Comparison of ENCODE assay signal across 10 mouse cellular contexts in the genomic region with DNA sequence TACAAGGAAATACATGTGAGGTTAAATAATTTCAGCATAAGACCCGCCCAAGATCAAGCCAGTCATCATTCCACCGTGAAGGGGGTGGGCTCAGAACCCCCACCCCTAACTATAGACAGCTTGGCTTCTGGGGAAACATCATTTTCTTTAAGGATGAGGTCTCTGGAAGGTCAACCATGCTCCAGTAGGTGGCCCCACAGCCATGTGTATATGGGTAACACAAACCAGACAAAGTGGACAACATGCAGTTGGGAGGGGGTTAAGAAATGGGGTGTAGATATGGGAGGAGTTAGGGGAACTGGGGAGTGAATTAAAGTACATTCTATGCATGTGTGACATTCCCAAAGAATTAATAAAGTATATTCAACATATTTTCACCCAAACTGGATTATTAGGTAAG.
DNase-seq lines count a peak whose midpoint lies in the region; ATAC-seq and TF ChIP-seq lines count a peak whose summit lies in the region.
"Had no signal": no experiment of that assay in that cellular context is flagged by ENCODE, and none has a peak within 500 bp of the region (broad histone marks: within the 10 kb centered on the region; RNA-seq: fewer than 3 reads in every experiment).

No protein-coding gene starts in this region.

- no peak for TF ChIP-seq POLR2A in liver, adult 2 months (IDR thresholded peaks at IDR 0.05; ENCODE audit: extremely low read depth, insufficient read depth, low read length)

- no peaks in the 10 kb centered on the region for H3K4me1 ChIP-seq in heart, embryonic 11.5 days (ENCODE audit: control insufficient read depth, insufficient read depth, low read length)
- H3K4me1 ChIP-seq in liver, adult 2 months (ENCODE audit: control insufficient read depth, insufficient read depth, low read length): peaks cover 2% of the 10 kb centered on the region; the same call in 1 of the 2 replicates
- no peaks in the 10 kb centered on the region for H3K4me1 ChIP-seq in liver, embryonic 11.5 days (replicated peaks; ENCODE audit: control insufficient read depth, insufficient read depth, low read length)
- H3K4me1 ChIP-seq: limb, embryonic 12.5 days had no signal

- no peak overlapping the region for H3K27ac ChIP-seq in heart, embryonic 11.5 days (ENCODE audit: low read depth, low read length)
- no peak overlapping the region for H3K27ac ChIP-seq in liver, adult 2 months (replicated peaks; ENCODE audit: insufficient read depth, low read depth, low read length)
- no peak overlapping the region for H3K27ac ChIP-seq in liver, embryonic 11.5 days (ENCODE audit: low read depth, low read length)
- H3K27ac ChIP-seq: limb, embryonic 12.5 days; macrophage had no signal

- intact Hi-C loops in heart, postnatal 14 days (cut with DNase I): loop anchor here (5.0 to 10.0 kb wide), 2 partner anchors 71 to 379 kb away; no protein-coding TSS in a partner anchor

- no peak overlapping the region for H3K4me3 ChIP-seq in heart, embryonic 11.5 days (ENCODE audit: low read depth, low read length)
- no peak overlapping the region for H3K4me3 ChIP-seq in liver, adult 2 months (ENCODE audit: insufficient read depth, low read depth, low read length)
- H3K4me3 ChIP-seq in liver, embryonic 11.5 days (ENCODE audit: low read depth, low read length): no peak overlapping the region
- H3K4me3 ChIP-seq: erythroblast, embryonic 14.5 days; limb, embryonic 12.5 days had no signal

- 44% methylated on average over 2 of the region's 2 CpGs for WGBS in heart, embryonic 11.5 days (ENCODE audit: insufficient replicate concordance)
- 56% methylated on average over 2 of the region's 2 CpGs for WGBS in liver, adult 2 months
- 63% methylated on average over 2 of the region's 2 CpGs for WGBS in liver, embryonic 11.5 days

- DNase-seq in heart, postnatal 14 days: peak; percentile 8 to 31
- DNase-seq in liver, adult 2 months (ENCODE audit: extremely low read depth, low read depth, low spot score): peak; percentile 12
- no peak for DNase-seq in liver, embryonic 11.5 days (ENCODE audit: low spot score)
- peak; percentile 51 for DNase-seq in cerebellum, adult 11-12 months
- DNase-seq in cerebellum, postnatal 36 days: peak; percentile 56 to 62
- DNase-seq in layer of hippocampus, adult 18-20 months (ENCODE audit: low spot score in 2 of 2): no peak

- no peak overlapping the region for H3K9ac ChIP-seq in heart, embryonic 11.5 days (ENCODE audit: low read depth, low read length)
- no peak overlapping the region for H3K9ac ChIP-seq in liver, adult 2 months (ENCODE audit: low read depth, low read length)
- H3K9ac ChIP-seq in liver, embryonic 11.5 days (ENCODE audit: low read depth, low read length): no peak overlapping the region
- H3K9ac ChIP-seq: limb, embryonic 12.5 days had no signal

- H3K9me3 ChIP-seq in heart, embryonic 11.5 days (replicated peaks; ENCODE audit: control insufficient read depth, low read length): no peaks in the 10 kb centered on the region
- no peaks in the 10 kb centered on the region for H3K9me3 ChIP-seq in liver, embryonic 11.5 days (ENCODE audit: control insufficient read depth, low read length)
- H3K9me3 ChIP-seq: limb, embryonic 12.5 days had no signal

- ATAC-seq in heart, embryonic 11.5 days (replicated peaks; ENCODE audit: insufficient number of reproducible peaks, low FRiP score, low TSS enrichment): no peak
- no peak for ATAC-seq in liver, embryonic 11.5 days (replicated peaks; ENCODE audit: low FRiP score)

- H3K79me2 ChIP-seq in liver, adult 2 months (ENCODE audit: control insufficient read depth, insufficient read depth, low read length): no peaks in the 10 kb centered on the region

- peak; percentile 24; the same call in 1 of the 2 replicates for TF ChIP-seq CTCF in liver, adult 2 months (IDR thresholded peaks at IDR 0.05; ENCODE audit: low read depth, low read length)

- H3K4me2 ChIP-seq in heart, embryonic 11.5 days: no peak overlapping the region
- no peak overlapping the region for H3K4me2 ChIP-seq in liver, embryonic 11.5 days
- H3K4me2 ChIP-seq: limb, embryonic 12.5 days had no signal

- no peaks in the 10 kb centered on the region for H3K36me3 ChIP-seq in heart, embryonic 11.5 days (ENCODE audit: control insufficient read depth, insufficient read depth, low read length)
- no peaks in the 10 kb centered on the region for H3K36me3 ChIP-seq in liver, adult 2 months (ENCODE audit: control insufficient read depth, insufficient read depth, low read length)
- H3K36me3 ChIP-seq in liver, embryonic 11.5 days (ENCODE audit: control insufficient read depth, insufficient read depth, low read length): no peaks in the 10 kb centered on the region
- H3K36me3 ChIP-seq: limb, embryonic 12.5 days had no signal

- H3K27me3 ChIP-seq in heart, embryonic 11.5 days (ENCODE audit: control insufficient read depth, insufficient read depth, low read length): no peaks in the 10 kb centered on the region
- H3K27me3 ChIP-seq in liver, adult 2 months (ENCODE audit: control insufficient read depth, insufficient read depth, low read length): no peaks in the 10 kb centered on the region
- no peaks in the 10 kb centered on the region for H3K27me3 ChIP-seq in liver, embryonic 11.5 days (replicated peaks; ENCODE audit: control insufficient read depth, insufficient read depth, low read length)
- H3K27me3 ChIP-seq: limb, embryonic 12.5 days had no signal

Comparison
In these comparisons a context has a peak if more than half of its experiments do, and no peak if none do; other contexts are left out.
1. DNase-seq: peak in heart, postnatal 14 days (2 of 2), liver, adult 2 months (single experiment), cerebellum, adult 11-12 months (single experiment) and cerebellum, postnatal 36 days (2 of 2); none in liver, embryonic 11.5 days (single experiment) and layer of hippocampus, adult 18-20 months (0 of 2).